Mouse (Mus musculus): ENCODE data around the gene Gas7.

The Gas7 gene

GRCm38 (mm10) chr11:67616557-67617239 lies 161.5 kb downstream of the Gas7 start:
- no peak for DNase-seq (ENCODE audit: low read depth, low spot score)

- DNase-seq (ENCODE audit: low read depth, low spot score) = no peak
Measured at GRCm38 (mm10) chr11:67622340-67622739, 167.1 kb downstream of the Gas7 start.

- DNase-seq (ENCODE audit: low read depth, low spot score) = no peak
Measured at GRCm38 (mm10) chr11:67627179-67627578, 171.9 kb downstream of the Gas7 start.

- DNase-seq (ENCODE audit: low read depth, low spot score) = no peak
Measured at GRCm38 (mm10) chr11:67628522-67628921, 173.3 kb downstream of the Gas7 start.

- DNase-seq (ENCODE audit: low read depth, low spot score) = no peak
Measured at GRCm38 (mm10) chr11:67632906-67633305, 177.7 kb downstream of the Gas7 start.

- no peak for DNase-seq (ENCODE audit: low read depth, low spot score)
Measured at GRCm38 (mm10) chr11:67633620-67634229, 178.5 kb downstream of the Gas7 start.

GRCm38 (mm10) chr11:67636201-67636600 lies 181.0 kb downstream of the Gas7 start:
- no peak for DNase-seq (ENCODE audit: low read depth, low spot score)

GRCm38 (mm10) chr11:67636905-67637586 lies 181.8 kb downstream of the Gas7 start:
- no peak for DNase-seq (ENCODE audit: low read depth, low spot score)

- DNase-seq (ENCODE audit: low read depth, low spot score) = no peak
Measured at GRCm38 (mm10) chr11:67638401-67638800, 183.2 kb downstream of the Gas7 start.

GRCm38 (mm10) chr11:67640299-67640698 lies 185.1 kb downstream of the Gas7 start:
- DNase-seq (ENCODE audit: low read depth, low spot score) = no peak

GRCm38 (mm10) chr11:67642421-67642820 lies 187.2 kb downstream of the Gas7 start:
- no peak for DNase-seq (ENCODE audit: low read depth, low spot score)

GRCm38 (mm10) chr11:67642835-67643234 lies 187.6 kb downstream of the Gas7 start:
- no peak for DNase-seq (ENCODE audit: low read depth, low spot score)

- no peak for DNase-seq (ENCODE audit: low read depth, low spot score)
Measured at GRCm38 (mm10) chr11:67643465-67643864, 188.2 kb downstream of the Gas7 start.

GRCm38 (mm10) chr11:67644632-67645149 lies 189.5 kb downstream of the Gas7 start:
- DNase-seq (ENCODE audit: low read depth, low spot score) = no peak

- DNase-seq (ENCODE audit: low read depth, low spot score) = peak; percentile 59
Measured at GRCm38 (mm10) chr11:67647745-67648144, 192.5 kb downstream of the Gas7 start.

- DNase-seq (ENCODE audit: low read depth, low spot score) = no peak
Measured at GRCm38 (mm10) chr11:67648651-67649407, 193.6 kb downstream of the Gas7 start.

GRCm38 (mm10) chr11:67649971-67650707 lies 194.9 kb downstream of the Gas7 start:
- DNase-seq (ENCODE audit: low read depth, low spot score) = peak; percentile 59

GRCm38 (mm10) chr11:67651731-67652130 lies 196.5 kb downstream of the Gas7 start:
- DNase-seq (ENCODE audit: low read depth, low spot score) = no peak

GRCm38 (mm10) chr11:67652194-67652892 lies 197.1 kb downstream of the Gas7 start:
- peak; percentile 82 for DNase-seq (ENCODE audit: low read depth, low spot score)

- peak; percentile 54 for DNase-seq (ENCODE audit: low read depth, low spot score)
Measured at GRCm38 (mm10) chr11:67652893-67653255, 197.6 kb downstream of the Gas7 start.

Data from R1 (cell line).